Mouse (Mus musculus): ENCODE data around the gene Edf1. TPM values are rescaled to one million over a fixed set of nuclear protein-coding genes. Genes with fewer than 3 reads are reported as not detected.

Edf1 gene
- polyA plus RNA-seq, 1 experiment from 2014 or later = 295 TPM

GRCm38 (mm10) chr2:25580621-25581101 lies 23.0 kb downstream of the Edf1 start:
- ATAC-seq (ENCODE audit: insufficient read depth) (no peak), DNase-seq (no peak)
- no peaks in the 10 kb centered on the region for H3K9me3 ChIP-seq (ENCODE audit: low read depth, low read length)
- TF ChIP-seq CTCF (IDR thresholded peaks at IDR 0.05; ENCODE audit: low read depth) = no peak
- H3K27me3 ChIP-seq (ENCODE audit: insufficient read depth, low read length) = peaks cover 58% of the 10 kb centered on the region
- H3K4me3 ChIP-seq (ENCODE audit: low read depth, low read length) = no peak overlapping the region
- H3K4me1 ChIP-seq (ENCODE audit: insufficient read depth) = peaks cover 7% of the 10 kb centered on the region
- no peak overlapping the region for H3K4me2 ChIP-seq
- peaks cover 29% of the 10 kb centered on the region for H3K36me3 ChIP-seq (ENCODE audit: insufficient read depth)
- 37% methylated on average over 6 of the region's 6 CpGs for WGBS
- no peak overlapping the region for H3K9ac ChIP-seq
- no peak overlapping the region for H3K27ac ChIP-seq (ENCODE audit: low read depth)

- peaks cover 3% of the 10 kb centered on the region; the same call in 1 of the 2 replicates for H3K4me1 ChIP-seq (ENCODE audit: insufficient read depth)
- ATAC-seq (ENCODE audit: insufficient read depth) (peak; percentile 70), DNase-seq (peak; percentile 85)
- H3K9ac ChIP-seq = peak within 1 kb of the TSS; percentile 26; the same call in 1 of the 2 replicates
- H3K27ac ChIP-seq (ENCODE audit: low read depth) = no peak within 1 kb of the TSS
- H3K4me3 ChIP-seq (ENCODE audit: low read depth, low read length) = peak within 1 kb of the TSS; percentile 29
- peak; percentile 93 for TF ChIP-seq CTCF (IDR thresholded peaks at IDR 0.05; ENCODE audit: low read depth)
- H3K27me3 ChIP-seq (ENCODE audit: insufficient read depth, low read length) = peaks cover 51% of the 10 kb centered on the region
- no peaks in the 10 kb centered on the region for H3K9me3 ChIP-seq (ENCODE audit: low read depth, low read length)
- 5% methylated on average over 19 of the region's 19 CpGs for WGBS
- peaks cover 34% of the 10 kb centered on the region for H3K36me3 ChIP-seq (ENCODE audit: insufficient read depth)
- peak within 1 kb of the TSS; percentile 68 for H3K4me2 ChIP-seq
These were observed 23.7 kb downstream of the Edf1 start, which contains the start of gene Ajm1 for GRCm38 (mm10) chr2:25581294-25581864. Gene Ajm1 (minus strand): TSS chr2:25581757.

- TF ChIP-seq CTCF (IDR thresholded peaks at IDR 0.05; ENCODE audit: low read depth) = no peak
- peak; percentile 14; the same call in 1 of the 2 replicates for ATAC-seq (ENCODE audit: insufficient read depth)
- DNase-seq = no peak
- Histone ChIP-seq H3K27me3 (ENCODE audit: insufficient read depth, low read length) (peaks cover 45% of the 10 kb centered on the region), H3K9me3 (ENCODE audit: low read depth, low read length) (no peaks in the 10 kb centered on the region), H3K4me2 (peak overlapping the region; percentile 68; the same call in 1 of the 2 replicates), H3K27ac (ENCODE audit: low read depth) (no peak overlapping the region), H3K9ac (no peak overlapping the region), H3K4me1 (ENCODE audit: insufficient read depth) (peaks cover 3% of the 10 kb centered on the region; the same call in 1 of the 2 replicates), H3K4me3 (ENCODE audit: low read depth, low read length) (peak overlapping the region; percentile 29; the same call in 1 of the 2 replicates), H3K36me3 (ENCODE audit: insufficient read depth) (peaks cover 39% of the 10 kb centered on the region)
- 29% methylated on average over 6 of the region's 6 CpGs for WGBS
These were observed 24.3 kb downstream of the Edf1 start for GRCm38 (mm10) chr2:25581901-25582301.

- ATAC-seq (ENCODE audit: insufficient read depth) (no peak), DNase-seq (peak; percentile 62)
- Histone ChIP-seq H3K36me3 (ENCODE audit: insufficient read depth) (peaks cover 46% of the 10 kb centered on the region), H3K9me3 (ENCODE audit: low read depth, low read length) (no peaks in the 10 kb centered on the region), H3K27ac (ENCODE audit: low read depth) (no peak overlapping the region), H3K4me1 (ENCODE audit: insufficient read depth) (peaks cover 3% of the 10 kb centered on the region; the same call in 1 of the 2 replicates), H3K4me2 (no peak overlapping the region), H3K4me3 (ENCODE audit: low read depth, low read length) (no peak overlapping the region), H3K27me3 (ENCODE audit: insufficient read depth, low read length) (peaks cover 38% of the 10 kb centered on the region), H3K9ac (no peak overlapping the region)
- TF ChIP-seq CTCF (IDR thresholded peaks at IDR 0.05; ENCODE audit: low read depth) = no peak
- 44% methylated on average over 12 of the region's 12 CpGs for WGBS
These were observed 24.9 kb downstream of the Edf1 start for GRCm38 (mm10) chr2:25582466-25583119.

GRCm38 (mm10) chr2:25583120-25583481 lies 25.5 kb downstream of the Edf1 start:
- H3K4me3 ChIP-seq (ENCODE audit: low read depth, low read length) = no peak overlapping the region
- H3K36me3 ChIP-seq (ENCODE audit: insufficient read depth) = peaks cover 51% of the 10 kb centered on the region
- peaks cover 33% of the 10 kb centered on the region for H3K27me3 ChIP-seq (ENCODE audit: insufficient read depth, low read length)
- ATAC-seq (ENCODE audit: insufficient read depth) (no peak), DNase-seq (no peak)
- H3K9ac ChIP-seq = no peak overlapping the region
- H3K4me1 ChIP-seq (ENCODE audit: insufficient read depth) = 0 out of 2 replicates have a peak, but pooled peaks cover 3% of the 10 kb centered on the region
- H3K9me3 ChIP-seq (ENCODE audit: low read depth, low read length) = no peaks in the 10 kb centered on the region
- TF ChIP-seq CTCF (IDR thresholded peaks at IDR 0.05; ENCODE audit: low read depth) = no peak
- no peak overlapping the region for H3K4me2 ChIP-seq
- WGBS = 71% methylated on average over 6 of the region's 6 CpGs
- H3K27ac ChIP-seq (ENCODE audit: low read depth) = no peak overlapping the region

GRCm38 (mm10) chr2:25583571-25583970 lies 25.9 kb downstream of the Edf1 start:
- H3K4me3 ChIP-seq (ENCODE audit: low read depth, low read length) = no peak overlapping the region
- H3K9me3 ChIP-seq (ENCODE audit: low read depth, low read length) = no peaks in the 10 kb centered on the region
- no peak overlapping the region for H3K4me2 ChIP-seq
- no peak for TF ChIP-seq CTCF (IDR thresholded peaks at IDR 0.05; ENCODE audit: low read depth)
- H3K9ac ChIP-seq = no peak overlapping the region
- peaks cover 29% of the 10 kb centered on the region for H3K27me3 ChIP-seq (ENCODE audit: insufficient read depth, low read length)
- ATAC-seq (ENCODE audit: insufficient read depth) (no peak), DNase-seq (no peak)
- 0 out of 2 replicates have a peak, but pooled peaks cover 3% of the 10 kb centered on the region for H3K4me1 ChIP-seq (ENCODE audit: insufficient read depth)
- WGBS = 62% methylated on average over 4 of the region's 4 CpGs
- H3K27ac ChIP-seq (ENCODE audit: low read depth) = no peak overlapping the region
- peaks cover 56% of the 10 kb centered on the region for H3K36me3 ChIP-seq (ENCODE audit: insufficient read depth)

- ATAC-seq (ENCODE audit: insufficient read depth) (no peak), DNase-seq (no peak)
These were observed 26.5 kb downstream of the Edf1 start for GRCm38 (mm10) chr2:25584152-25584551.

More at GRCm38 (mm10) chr2:25584152-25584551, 26.5 kb downstream of the Edf1 start:
- 84% methylated on average over 3 of the region's 3 CpGs for WGBS
- no peak overlapping the region for H3K27ac ChIP-seq (ENCODE audit: low read depth)
- TF ChIP-seq CTCF (IDR thresholded peaks at IDR 0.05; ENCODE audit: low read depth) = no peak
- H3K27me3 ChIP-seq (ENCODE audit: insufficient read depth, low read length) = peaks cover 23% of the 10 kb centered on the region
- no peak overlapping the region for H3K9ac ChIP-seq
- H3K36me3 ChIP-seq (ENCODE audit: insufficient read depth) = peaks cover 58% of the 10 kb centered on the region
- no peak overlapping the region for H3K4me3 ChIP-seq (ENCODE audit: low read depth, low read length)
- 0 out of 2 replicates have a peak, but pooled peaks cover 3% of the 10 kb centered on the region for H3K4me1 ChIP-seq (ENCODE audit: insufficient read depth)
- no peak overlapping the region for H3K4me2 ChIP-seq
- H3K9me3 ChIP-seq (ENCODE audit: low read depth, low read length) = no peaks in the 10 kb centered on the region

All from lung, embryonic 14.5 days (tissue).